Mouse (Mus musculus) naive thymus-derived CD4-positive, alpha-beta T cell, adult 5 months (primary cell): Measurements from ENCODE around the gene Lrrc39. TPM values are rescaled to one million over a fixed set of nuclear protein-coding genes. Genes with fewer than 3 reads are reported as not detected.

Experiments used
- polyA plus RNA-seq: library from polyadenylated mRNA; unstranded; fragments of 100-300 nt; shearing (Covaris generic); gene quantifications from one replicate; pipeline ENCODE4 v1.2.1, GENCODE M21; 2017

Gene Lrrc39
- polyA plus RNA-seq: 0.41 TPM

GRCm38 (mm10) chr3:116562408-116563094 lies at the start of gene Lrrc39:
TSS of gene Lrrc39 (plus strand) at chr3:116562973.

GRCm38 (mm10) chr3:116594728-116595602 lies 32.2 kb downstream of the Lrrc39 start, which contains the start of gene Sass6:
TSS of gene Sass6 (plus strand) at chr3:116594982.

GRCm38 (mm10) chr3:116614295-116614892 lies 51.6 kb downstream of the Lrrc39 start, which contains the start of gene Trmt13:
TSS of gene Trmt13 (minus strand) at chr3:116614587.

Other genes with a start within 250 kb of the Lrrc39 start
- gene Cdc14a, start 138.9 kb upstream of the Lrrc39 start, polyA plus RNA-seq: 15.8 TPM
- 28.1 TPM for gene Rtca, start 54.8 kb upstream of the Lrrc39 start, polyA plus RNA-seq
- gene Dbt, start 49.9 kb upstream of the Lrrc39 start, polyA plus RNA-seq: 12.2 TPM
- gene Sass6, start 32.0 kb downstream of the Lrrc39 start, polyA plus RNA-seq: 4.4 TPM
- gene Trmt13, start 51.6 kb downstream of the Lrrc39 start, polyA plus RNA-seq: 42.9 TPM
- 136 TPM for gene Mfsd14a, start 99.7 kb downstream of the Lrrc39 start, polyA plus RNA-seq
- not detected for gene Gm43191, start 118.3 kb downstream of the Lrrc39 start, polyA plus RNA-seq
- 21.3 TPM for gene Slc35a3, start 149.9 kb downstream of the Lrrc39 start, polyA plus RNA-seq
- 3.6 TPM for gene Agl, start 245.2 kb downstream of the Lrrc39 start, polyA plus RNA-seq